Mouse (Mus musculus) intestine, embryonic 15.5 days (tissue): ENCODE data around the gene Gm44973. TPM values are rescaled to one million over a fixed set of nuclear protein-coding genes. Genes with fewer than 3 reads are reported as not detected.

Experiments
- ATAC-seq: fragments of 200-750 bp; cut with Nextera tagmentation; 2 replicates; pipeline ENCODE4 v1.8.0; 2017; ENCODE audit warnings: moderate TSS enrichment, moderate library complexity
- H3K27ac ChIP-seq: fragments of 300-500 bp; sonication (generic); 2 replicates; pipeline ENCODE4 v1.5.1; 2015; ENCODE audit warnings: mild to moderate bottlenecking, inconsistent platforms
- H3K27me3 ChIP-seq: fragments of 300-500 bp; sonication (generic); replicated peaks from 2 replicates; pipeline ENCODE4 v1.6.1; 2015; ENCODE audit warnings: inconsistent platforms
- H3K36me3 ChIP-seq: fragments of 300-500 bp; sonication (generic); 2 replicates; pipeline ENCODE4 v1.6.1; 2015; ENCODE audit warnings: inconsistent platforms
- H3K4me1 ChIP-seq: fragments of 300-500 bp; sonication (generic); replicated peaks from 2 replicates; pipeline ENCODE4 v1.6.1; 2015; ENCODE audit warnings: inconsistent platforms
- H3K4me2 ChIP-seq: fragments of 300-500 bp; sonication (generic); replicated peaks from 2 replicates; pipeline ENCODE4 v1.6.1; 2015; ENCODE audit warnings: mild to moderate bottlenecking, inconsistent platforms
- H3K4me3 ChIP-seq: fragments of 300-500 bp; sonication (generic); replicated peaks from 2 replicates; pipeline ENCODE4 v1.5.1; 2015; ENCODE audit warnings: inconsistent platforms
- H3K9ac ChIP-seq: fragments of 300-500 bp; sonication (generic); 2 replicates; pipeline ENCODE4 v1.6.1; 2015; ENCODE audit warnings: inconsistent platforms
- H3K9me3 ChIP-seq: fragments of 300-500 bp; sonication (generic); 2 replicates; pipeline ENCODE4 v1.6.1; 2016; ENCODE audit warnings: inconsistent platforms
- WGBS: fragments of 180-500 bp; shearing (Covaris S2); methylation state at CpG from one replicate; pipeline ENCODE4 v1.1.7; 2015; 5-methylcytosine and 5-hydroxymethylcytosine counted together
- polyA plus RNA-seq: library from polyadenylated mRNA; unstranded; fragments of >200 nt; fragmentation: Nextera tagmentation; extraction: Ambion mirVana; gene quantifications from 2 replicates; pipeline ENCODE4 v1.2.1, GENCODE M21; 2015

The Gm44973 gene
- polyA plus RNA-seq, result 1.6 TPM in 2 replicates

DNA sequence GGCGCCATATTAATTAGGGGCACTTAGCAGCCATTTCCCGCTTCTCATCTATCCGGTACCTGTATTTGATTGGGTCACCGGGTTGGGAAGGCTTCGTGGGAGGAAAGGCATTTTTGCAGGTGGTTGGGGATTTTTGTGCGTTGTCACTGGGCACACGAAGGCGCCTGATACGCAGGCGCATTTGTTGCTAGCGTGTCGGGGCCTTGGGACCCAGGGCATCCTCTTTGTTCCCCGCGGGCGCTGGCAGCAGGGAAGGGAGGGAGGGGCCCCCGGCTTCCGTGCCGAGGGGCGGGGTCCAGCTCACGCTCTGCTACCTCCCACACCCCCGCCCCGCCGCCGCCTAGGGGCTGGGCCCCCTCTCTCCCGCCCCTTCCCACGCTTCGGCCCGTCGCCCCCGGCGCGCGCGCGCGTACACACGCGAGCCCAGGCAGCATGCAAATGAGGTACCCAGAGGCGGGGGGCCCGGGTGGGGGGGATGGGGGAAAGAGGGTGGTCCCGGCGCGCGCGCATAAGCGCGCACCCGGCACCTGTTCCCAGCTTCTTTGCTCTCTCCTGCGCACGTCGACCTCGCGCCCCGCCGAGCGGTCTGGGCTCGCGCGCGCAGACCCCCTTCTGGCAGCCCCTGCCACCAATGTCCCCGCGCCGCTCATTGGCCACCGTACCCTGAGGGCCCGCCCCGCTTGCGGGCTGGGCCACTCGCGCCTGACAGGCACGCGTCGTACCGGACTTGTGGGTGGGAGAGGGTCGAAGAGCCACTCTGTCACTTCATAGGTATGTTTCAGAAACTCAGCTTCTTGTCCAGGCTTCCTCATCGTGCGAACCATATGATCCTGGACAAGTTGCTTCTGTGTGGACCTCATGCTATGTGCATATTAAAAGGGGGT lies at the start of gene Gm44973:
TSS of gene Gm44973 (plus strand) at position 379 of the 884 bp plus-strand sequence.
- peak within 1 kb of the TSS; percentile 68 for H3K4me3 ChIP-seq
- under 1% methylated on average over 61 of the region's 76 CpGs for WGBS
- H3K9me3 ChIP-seq, result no peaks in the 10 kb centered on the region
- peak within 1 kb of the TSS; percentile 66 for H3K4me2 ChIP-seq
- no peaks in the 10 kb centered on the region for H3K27me3 ChIP-seq
- peak; percentile 81 for ATAC-seq
- H3K36me3 ChIP-seq, result peaks cover 28% of the 10 kb centered on the region
- peak within 1 kb of the TSS; percentile 77 for H3K9ac ChIP-seq
- H3K27ac ChIP-seq, result peak within 1 kb of the TSS; percentile 99
- 0 out of 2 replicates have a peak, but pooled peaks cover 2% of the 10 kb centered on the region for H3K4me1 ChIP-seq

DNA sequence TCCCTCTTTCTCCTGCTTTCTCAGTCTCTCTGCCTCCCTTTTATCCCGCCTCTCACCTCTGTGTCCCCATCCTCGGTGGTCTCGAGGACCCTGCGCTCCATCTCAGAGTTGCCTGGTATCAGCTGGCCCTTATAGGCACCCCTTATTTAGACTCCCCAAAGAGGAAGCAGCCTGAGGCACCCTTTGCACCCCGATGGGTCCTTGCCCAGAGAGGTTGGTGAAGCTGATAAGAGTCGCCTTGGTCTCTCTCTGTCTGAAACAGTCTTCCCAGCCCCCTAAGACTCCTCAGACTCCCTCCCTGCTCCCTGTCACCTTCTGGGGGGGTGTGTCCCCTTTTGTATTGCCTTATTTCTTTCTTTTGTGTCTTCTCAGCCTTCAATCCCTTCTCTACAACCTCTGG lies 44.2 kb upstream of the Gm44973 start, which contains the start of gene Sbk3:
TSS of gene Sbk3 (minus strand) at position 101 of the 400 bp plus-strand sequence.
- H3K36me3 ChIP-seq, result no peaks in the 10 kb centered on the region
- H3K27ac ChIP-seq, result no peak within 1 kb of the TSS
- H3K27me3 ChIP-seq, result no peaks in the 10 kb centered on the region
- no peak within 1 kb of the TSS for H3K9ac ChIP-seq
- H3K4me2 ChIP-seq, result no peak within 1 kb of the TSS
- 36% methylated on average over 6 of the region's 6 CpGs for WGBS
- ATAC-seq, result no peak
- H3K9me3 ChIP-seq, result no peaks in the 10 kb centered on the region
- H3K4me1 ChIP-seq, result no peaks in the 10 kb centered on the region
- no peak within 1 kb of the TSS for H3K4me3 ChIP-seq

DNA sequence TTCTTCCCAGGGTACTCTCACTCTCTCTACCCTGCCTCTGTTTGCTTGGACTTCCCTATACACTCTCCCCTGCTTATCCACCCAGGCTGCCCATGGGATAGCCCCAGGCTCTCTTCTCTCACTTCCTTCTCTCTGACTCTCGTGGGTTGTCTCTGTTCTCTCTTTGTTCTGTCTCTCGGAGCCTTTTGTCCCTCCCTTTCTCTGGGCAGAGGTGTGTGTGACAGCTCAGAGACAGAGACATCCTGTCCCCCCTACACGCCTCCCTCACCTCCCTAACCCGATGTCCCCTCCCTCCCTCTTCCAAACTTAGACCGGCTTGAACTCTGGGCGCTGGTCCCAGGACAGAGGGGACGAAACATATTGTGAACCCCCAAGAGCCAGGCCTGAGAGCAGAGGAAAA lies 43.6 kb upstream of the Gm44973 start:
- Histone ChIP-seq H3K36me3 (no peaks in the 10 kb centered on the region), H3K4me2 (no peak overlapping the region), H3K9ac (no peak overlapping the region), H3K4me3 (no peak overlapping the region), H3K4me1 (no peaks in the 10 kb centered on the region), H3K27ac (no peak overlapping the region), H3K9me3 (no peaks in the 10 kb centered on the region), H3K27me3 (no peaks in the 10 kb centered on the region)
- no peak for ATAC-seq
- WGBS, result 32% methylated on average over 7 of the region's 7 CpGs

DNA sequence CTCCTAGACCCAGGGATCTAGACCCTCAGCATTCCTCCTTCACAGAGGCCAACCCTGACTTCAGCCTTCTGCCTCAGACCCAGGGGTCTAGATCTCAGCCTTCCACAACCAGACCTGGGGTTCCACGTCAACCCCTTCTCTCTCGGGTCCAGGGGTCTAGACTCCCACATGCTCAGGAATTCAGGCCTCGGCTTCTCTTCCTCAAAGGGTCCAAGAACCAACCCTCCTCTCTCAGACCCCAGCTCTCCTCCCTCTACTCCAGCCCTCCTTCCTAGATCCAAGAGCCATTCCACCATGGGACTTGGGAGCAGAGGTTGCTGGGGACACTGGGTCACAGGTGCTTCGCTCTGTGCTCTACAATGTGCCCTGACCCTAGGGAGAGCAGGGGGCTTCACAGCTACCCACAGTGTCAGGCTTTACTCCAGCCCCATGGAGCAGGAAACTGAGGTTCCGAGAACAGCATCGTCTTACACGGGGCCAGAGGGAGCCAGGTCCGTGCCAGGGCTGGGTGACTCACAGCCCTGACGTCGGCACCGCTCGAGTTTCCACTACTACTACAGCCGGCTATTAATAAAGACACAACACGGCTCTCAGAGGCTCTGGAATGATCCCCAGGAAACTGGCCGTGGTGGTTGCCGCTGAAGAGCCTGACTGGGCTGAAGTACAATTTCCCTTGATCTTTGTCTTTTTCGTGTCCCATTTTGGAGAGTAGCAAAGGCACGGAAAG lies 42.8 kb upstream of the Gm44973 start:
- Histone ChIP-seq H3K27ac (no peak overlapping the region), H3K9me3 (no peaks in the 10 kb centered on the region), H3K36me3 (no peaks in the 10 kb centered on the region), H3K4me2 (no peak overlapping the region), H3K9ac (no peak overlapping the region), H3K4me3 (no peak overlapping the region), H3K4me1 (no peaks in the 10 kb centered on the region), H3K27me3 (no peaks in the 10 kb centered on the region)
- WGBS, result 66% methylated on average over 18 of the region's 18 CpGs
- ATAC-seq, result no peak

DNA sequence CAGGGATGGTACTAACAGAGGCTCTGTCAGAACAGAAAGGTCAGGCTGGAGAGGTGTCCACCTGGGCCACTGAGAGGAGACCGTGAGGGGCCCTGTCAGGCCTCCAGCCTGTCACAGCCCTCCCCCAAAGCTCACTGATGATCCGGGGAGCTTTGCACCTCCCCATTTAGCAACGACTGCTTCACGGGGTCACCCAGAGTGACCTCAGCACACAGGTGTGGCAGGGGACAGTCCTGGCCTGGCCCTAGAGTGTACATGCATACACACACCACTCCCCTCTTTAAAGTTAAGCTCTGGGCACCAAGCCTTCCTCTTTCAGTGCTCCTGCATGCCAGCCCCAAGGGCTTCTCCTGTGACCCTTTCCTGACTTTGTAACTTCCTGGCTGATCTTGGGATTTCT lies 39.8 kb upstream of the Gm44973 start:
- Histone ChIP-seq H3K4me2 (no peak overlapping the region), H3K27ac (no peak overlapping the region), H3K4me1 (no peaks in the 10 kb centered on the region), H3K27me3 (no peaks in the 10 kb centered on the region), H3K9ac (no peak overlapping the region), H3K9me3 (no peaks in the 10 kb centered on the region), H3K36me3 (no peaks in the 10 kb centered on the region), H3K4me3 (no peak overlapping the region)
- ATAC-seq, result no peak
- 44% methylated on average over 4 of the region's 4 CpGs for WGBS

DNA sequence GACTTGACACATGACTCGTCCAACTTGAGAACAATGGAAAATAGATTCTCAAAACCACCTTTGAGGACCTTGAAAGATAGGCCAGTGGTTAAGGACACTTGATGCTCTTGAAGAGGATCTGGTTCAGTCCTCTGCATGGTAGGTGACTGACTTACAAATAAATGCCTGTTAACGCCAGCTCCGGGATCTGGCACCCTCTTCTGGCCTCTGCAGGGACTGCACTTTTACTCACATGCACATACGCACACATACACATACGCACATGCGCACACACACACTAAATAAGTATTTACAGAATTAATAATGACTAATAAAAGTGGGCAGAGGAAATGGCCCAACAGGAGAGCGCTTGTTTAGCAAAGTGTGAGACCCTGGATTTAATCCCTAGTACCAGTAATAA lies 38.5 kb upstream of the Gm44973 start:
- Histone ChIP-seq H3K4me1 (no peaks in the 10 kb centered on the region), H3K27ac (no peak overlapping the region)
- ATAC-seq, result no peak

DNA sequence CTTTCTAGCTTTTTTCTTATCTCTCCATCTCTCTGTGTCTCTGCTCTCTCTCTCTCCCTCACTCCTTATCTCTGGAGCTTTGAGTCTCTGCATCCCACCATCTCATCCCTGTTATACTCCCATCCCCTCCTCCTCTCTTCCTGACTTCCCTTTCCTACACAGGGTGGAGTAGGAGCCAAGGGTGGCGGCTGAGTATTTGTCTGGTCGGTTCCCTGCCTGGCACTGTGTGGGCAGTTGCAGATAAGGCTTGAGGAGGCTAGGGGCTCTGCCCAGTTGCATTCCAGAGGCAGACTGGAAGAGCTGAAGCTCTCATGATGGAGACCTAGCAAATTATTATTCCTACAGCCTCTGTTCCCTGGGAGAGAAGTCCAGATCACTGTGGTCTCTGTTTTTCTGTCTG lies 27.0 kb upstream of the Gm44973 start:
- H3K9me3 ChIP-seq, result no peaks in the 10 kb centered on the region
- H3K27ac ChIP-seq, result no peak overlapping the region
- H3K27me3 ChIP-seq, result no peaks in the 10 kb centered on the region
- no peaks in the 10 kb centered on the region for H3K4me1 ChIP-seq
- H3K4me3 ChIP-seq, result no peak overlapping the region
- H3K9ac ChIP-seq, result no peak overlapping the region
- H3K4me2 ChIP-seq, result no peak overlapping the region
- peaks cover 10% of the 10 kb centered on the region; the same call in 1 of the 2 replicates for H3K36me3 ChIP-seq
- 46% methylated on average over 2 of the region's 2 CpGs for WGBS
- peak; percentile 61; the same call in 1 of the 2 replicates for ATAC-seq

More for the DNA sequence above, 38.5 kb upstream of the Gm44973 start:
- 91% methylated on average over 7 of the region's 7 CpGs for WGBS
- Histone ChIP-seq H3K4me3 (no peak overlapping the region), H3K36me3 (no peaks in the 10 kb centered on the region), H3K9ac (no peak overlapping the region), H3K27me3 (no peaks in the 10 kb centered on the region), H3K4me2 (no peak overlapping the region), H3K9me3 (no peaks in the 10 kb centered on the region)

DNA sequence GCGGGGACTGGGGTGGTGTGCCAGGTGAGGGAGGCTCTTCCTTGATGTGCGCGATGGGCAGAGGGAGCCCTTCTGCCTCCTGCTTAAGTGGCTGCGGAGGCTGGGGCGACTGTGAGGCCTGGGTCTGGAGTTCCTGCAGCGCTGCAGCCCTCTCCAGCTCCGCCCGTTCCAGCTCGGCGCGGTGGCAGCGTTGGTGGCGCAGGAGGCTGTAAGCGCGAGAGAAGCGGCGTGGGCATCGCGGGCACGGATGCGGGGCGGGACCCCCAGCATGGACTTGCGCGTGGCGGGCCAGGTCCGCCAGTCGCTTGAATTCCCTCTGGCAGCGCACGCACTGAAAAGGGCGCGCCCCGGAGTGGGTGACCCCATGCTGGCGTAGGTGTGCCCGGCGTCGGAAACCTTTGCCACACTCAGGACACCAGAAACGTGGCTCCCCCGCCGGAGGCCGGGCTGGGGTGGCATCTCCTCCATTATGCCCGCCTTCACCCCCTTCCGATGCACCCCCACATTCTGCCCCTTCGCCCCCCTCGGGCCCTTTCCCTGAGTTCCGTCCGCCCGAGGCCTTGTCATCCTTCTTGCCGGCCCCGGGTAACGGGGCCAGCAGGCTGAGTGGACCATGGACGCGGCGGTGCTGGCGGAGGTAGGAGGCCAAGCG lies 21.8 kb upstream of the Gm44973 start:
- no peak overlapping the region for H3K4me3 ChIP-seq
- no peaks in the 10 kb centered on the region for H3K9me3 ChIP-seq
- H3K27ac ChIP-seq, result no peak overlapping the region
- ATAC-seq, result no peak
- WGBS, result 49% methylated on average over 53 of the region's 55 CpGs
- H3K36me3 ChIP-seq, result peaks cover 17% of the 10 kb centered on the region; the same call in 1 of the 2 replicates
- H3K4me2 ChIP-seq, result no peak overlapping the region
- H3K9ac ChIP-seq, result no peak overlapping the region
- no peaks in the 10 kb centered on the region for H3K27me3 ChIP-seq
- peaks cover 16% of the 10 kb centered on the region for H3K4me1 ChIP-seq

DNA sequence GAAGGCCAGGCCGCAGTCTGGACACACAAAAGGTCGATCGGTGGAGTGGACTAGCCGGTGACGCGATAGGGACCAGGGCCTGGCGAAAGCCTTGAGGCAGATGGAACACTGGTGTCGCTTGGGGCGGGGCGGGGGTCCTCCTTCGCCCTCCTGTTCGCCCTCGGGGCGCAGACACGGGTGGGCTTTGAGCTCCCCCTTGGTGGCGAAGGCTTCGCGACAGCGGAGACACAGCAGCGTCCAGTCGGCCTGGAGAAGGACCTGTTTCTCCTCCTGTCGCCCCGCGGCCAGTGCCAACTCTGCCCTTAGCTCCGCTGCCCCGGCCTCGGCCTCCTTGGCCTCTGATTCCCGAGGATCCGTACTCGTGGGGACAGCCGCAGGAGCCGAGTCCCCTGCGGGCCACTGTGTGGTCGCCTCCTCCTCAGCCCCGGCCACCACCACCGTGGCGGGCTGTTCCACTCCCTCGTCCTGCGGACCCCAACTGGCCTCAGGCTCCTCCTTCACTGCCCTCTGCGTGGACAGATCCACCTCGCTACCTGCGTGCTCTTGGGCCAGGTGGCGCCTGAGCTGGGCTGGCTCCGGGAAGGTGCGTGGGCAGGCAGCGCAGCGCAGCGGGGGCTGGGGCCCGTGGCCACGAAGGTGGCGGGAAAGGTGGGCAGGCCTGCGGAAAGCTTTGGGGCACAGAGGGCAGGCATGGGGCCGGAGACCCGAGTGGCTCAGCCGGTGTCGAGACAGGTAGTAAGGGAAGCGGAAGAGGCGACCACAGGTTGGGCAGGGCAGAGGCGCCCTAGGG lies 21.1 kb upstream of the Gm44973 start:
- Histone ChIP-seq H3K9ac (no peak overlapping the region), H3K4me2 (peak overlapping the region; percentile 80; the same call in 1 of the 2 replicates), H3K4me3 (no peak overlapping the region), H3K9me3 (no peaks in the 10 kb centered on the region), H3K4me1 (peaks cover 16% of the 10 kb centered on the region), H3K36me3 (peaks cover 17% of the 10 kb centered on the region; the same call in 1 of the 2 replicates), H3K27me3 (no peaks in the 10 kb centered on the region), H3K27ac (no peak overlapping the region)
- no peak for ATAC-seq
- WGBS, result 62% methylated on average over 59 of the region's 59 CpGs

DNA sequence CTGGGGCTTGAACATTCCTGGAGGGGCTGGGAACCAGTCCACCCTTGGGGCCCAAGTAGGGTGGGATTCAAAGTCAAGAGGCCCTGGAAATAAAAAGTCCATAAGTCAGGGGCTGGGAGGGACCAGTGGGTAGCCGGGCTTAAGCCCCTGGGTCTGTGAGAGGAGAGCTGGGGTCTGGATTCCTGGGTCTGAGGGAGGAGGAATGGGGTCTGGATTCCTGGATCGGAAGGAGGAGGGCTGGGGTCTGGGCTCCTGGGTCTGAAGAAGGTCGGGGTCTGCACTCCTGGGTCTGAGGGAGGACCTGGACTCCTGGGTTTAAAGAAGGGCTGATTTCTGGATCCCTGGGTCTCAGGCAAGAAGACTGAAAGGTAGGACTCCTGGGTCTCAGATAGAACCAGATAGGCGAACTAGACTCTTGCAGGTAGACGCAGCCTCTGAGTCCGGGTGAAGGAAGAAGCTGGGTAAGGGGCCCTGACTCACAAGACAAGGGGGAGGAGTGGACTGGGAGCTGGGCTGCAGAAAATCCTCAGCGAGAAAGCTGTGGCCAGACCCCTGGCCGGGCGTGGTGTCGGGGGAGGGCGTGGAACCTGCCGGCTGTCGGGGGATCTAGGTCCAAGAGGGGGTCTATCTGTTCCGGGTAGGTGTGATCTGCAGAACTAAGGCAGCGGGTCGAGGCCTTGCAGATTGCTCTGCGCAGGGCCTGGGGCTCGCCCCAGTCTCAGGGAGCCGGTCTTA lies 19.9 kb upstream of the Gm44973 start:
- Histone ChIP-seq H3K9ac (peak overlapping the region; percentile 75), H3K4me3 (peak overlapping the region; percentile 72), H3K27me3 (no peaks in the 10 kb centered on the region), H3K4me2 (peak overlapping the region; percentile 80), H3K36me3 (peaks cover 17% of the 10 kb centered on the region; the same call in 1 of the 2 replicates), H3K9me3 (no peaks in the 10 kb centered on the region), H3K4me1 (peaks cover 16% of the 10 kb centered on the region), H3K27ac (peak overlapping the region; percentile 45; the same call in 1 of the 2 replicates)
- ATAC-seq, result peak; percentile 2
- WGBS, result 4% methylated on average over 19 of the region's 19 CpGs
